Mouse (Mus musculus) ES-E14 (cell line): ENCODE measurements around the gene Ptpn1. TPM values are rescaled to one million over a fixed set of nuclear protein-coding genes. Genes with fewer than 3 reads are reported as not detected.

Experiments
- DNase-seq: peaks from one replicate; pipeline ENCODE4 v3.0.0-alpha.2; 2013; ENCODE audit warnings: low read depth, low spot score
- H3K27ac ChIP-seq: 2 replicates; pipeline ENCODE4 v1.5.1; 2012; ENCODE audit warnings: low read depth, mild to moderate bottlenecking, low read length, moderate library complexity, mixed read lengths; ENCODE audit not compliant: poor library complexity, insufficient read depth, severe bottlenecking
- H3K36me3 ChIP-seq: 2 replicates; pipeline ENCODE4 v1.6.1; 2012; ENCODE audit warnings: mild to moderate bottlenecking, low read length, moderate library complexity, mixed read lengths; ENCODE audit not compliant: control insufficient read depth, poor library complexity, insufficient read depth, severe bottlenecking
- H3K4me1 ChIP-seq, 2 experiments: fragments of 150-350 bp in 1 of 2; sonication (generic) in 1 of 2; 2 replicates each; pipeline ENCODE4 v1.6.1; 2012; ENCODE audit warnings: low read length in 2 of 2, mild to moderate bottlenecking in 1 of 2, mixed read lengths in 1 of 2; ENCODE audit not compliant: control insufficient read depth in 2 of 2, insufficient read depth in 2 of 2, poor library complexity in 1 of 2
- H3K4me3 ChIP-seq, 2 experiments: fragments of 150-350 bp in 1 of 2; sonication (generic) in 1 of 2; 2 replicates each; pipeline ENCODE4 v1.5.1; 2012; ENCODE audit warnings: low read length in 2 of 2, low read depth in 1 of 2, mild to moderate bottlenecking in 1 of 2, mixed read lengths in 1 of 2; ENCODE audit not compliant: insufficient read depth in 1 of 2, poor library complexity in 1 of 2, severe bottlenecking in 1 of 2
- H3K9ac ChIP-seq: 2 replicates; pipeline ENCODE4 v1.6.1; 2012; ENCODE audit warnings: low read depth, mild to moderate bottlenecking, low read length, mixed read lengths; ENCODE audit not compliant: poor library complexity, insufficient read depth, severe bottlenecking
- H3K9me3 ChIP-seq: fragments of 150-350 bp; sonication (generic); 2 replicates; pipeline ENCODE4 v1.6.1; 2012; ENCODE audit warnings: low read depth, mild to moderate bottlenecking, low read length; ENCODE audit not compliant: control insufficient read depth, insufficient read depth
- CHD2 ChIP-seq: IDR thresholded peaks from 2 replicates; pipeline ENCODE4 v1.6.1; 2014; ENCODE audit warnings: mild to moderate bottlenecking, low read depth, low read length, inconsistent platforms
- HCFC1 ChIP-seq: IDR thresholded peaks from 2 replicates; pipeline ENCODE4 v1.6.1; 2012; ENCODE audit warnings: low read length, inconsistent platforms, borderline replicate concordance; ENCODE audit not compliant: insufficient read depth
- MAFK ChIP-seq: IDR thresholded peaks from 2 replicates; pipeline ENCODE4 v1.6.1; 2014; ENCODE audit warnings: mild to moderate bottlenecking, low read depth, low read length, inconsistent platforms; ENCODE audit not compliant: insufficient read depth
- ZC3H11A ChIP-seq: IDR thresholded peaks from 2 replicates; pipeline ENCODE4 v1.6.1; 2012; ENCODE audit warnings: low read depth, mild to moderate bottlenecking, inconsistent platforms, low read length, borderline replicate concordance
- ZNF384 ChIP-seq: IDR thresholded peaks from 2 replicates; pipeline ENCODE4 v1.6.1; 2012; ENCODE audit warnings: low read depth, low read length, inconsistent platforms
- in situ Hi-C, 2 experiments: fragments of 600-800 bp; cut with MboI; formaldehyde crosslinking; loops; one replicate each; pipeline ENCODE4 v1.15.1; 2025; ENCODE audit warnings: low sequenced_read_pairs in 2 of 2, inconsistent platforms in 1 of 2; ENCODE audit not compliant: unreplicated experiment in 2 of 2
- total RNA-seq: library from RNA; depleted of rRNA; stranded (reverse); fragments of 300-350 nt; gene quantifications from 2 replicates; pipeline ENCODE4 v1.2.3, GENCODE M21; 2012

Ptpn1 gene
- total RNA-seq, 1 experiment: 39.9 TPM

DNA sequence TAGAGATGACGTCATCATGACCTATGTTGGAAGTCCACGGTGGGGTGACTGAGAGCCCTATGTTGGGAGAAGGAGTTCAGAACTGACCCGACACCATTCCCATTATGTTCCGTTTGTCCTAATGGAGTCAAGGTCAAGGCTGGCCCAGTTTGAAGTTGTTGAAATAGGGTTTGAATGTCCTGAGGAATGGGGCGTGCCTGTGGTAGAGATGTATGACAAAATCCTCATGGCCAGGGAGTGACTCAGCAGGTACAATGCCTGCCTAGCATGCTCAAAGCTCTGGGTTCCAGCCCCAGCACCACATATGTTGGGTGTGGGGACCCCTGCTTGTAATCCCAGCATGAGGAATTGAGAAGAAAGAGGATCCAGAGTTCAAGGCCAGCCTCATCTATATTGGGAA, 20.3 kb upstream of the Ptpn1 start:
- H3K9me3 ChIP-seq: no peaks in the 10 kb centered on the region
- H3K9ac ChIP-seq: no peak overlapping the region
- no peak for DNase-seq
- no peaks in the 10 kb centered on the region for H3K36me3 ChIP-seq
- in situ Hi-C loops: no loop called here
- H3K4me3 ChIP-seq: no peak overlapping the region
- H3K27ac ChIP-seq: no peak overlapping the region
- no peaks in the 10 kb centered on the region for H3K4me1 ChIP-seq
- TF ChIP-seq MAFK: peak; percentile 47; the same call in 1 of the 2 replicates
- no peak for TF ChIP-seq CHD2
- no peak for TF ChIP-seq HCFC1
- no peak for TF ChIP-seq ZNF384

DNA sequence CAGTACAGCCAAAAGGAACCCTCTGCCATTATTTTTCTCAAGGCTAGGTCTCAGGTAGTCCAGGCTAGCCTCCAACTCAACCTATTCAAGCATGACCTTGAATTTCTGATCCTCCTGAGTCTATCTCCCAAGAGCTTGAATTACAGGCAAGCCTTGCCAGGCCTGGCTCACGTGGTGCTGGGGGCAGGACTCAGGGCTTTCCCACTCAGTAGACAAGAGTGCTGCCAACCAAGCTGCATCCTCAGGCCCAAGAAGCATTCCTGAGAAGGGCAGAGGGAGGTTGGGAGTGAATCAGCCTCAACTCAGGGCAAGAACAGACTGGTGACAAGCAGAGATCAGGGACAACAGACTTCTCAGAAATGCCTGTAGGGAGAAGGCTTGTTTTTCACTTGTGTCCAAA, 12.8 kb upstream of the Ptpn1 start:
- no peaks in the 10 kb centered on the region for H3K4me1 ChIP-seq
- H3K36me3 ChIP-seq: no peaks in the 10 kb centered on the region
- DNase-seq: no peak
- H3K9ac ChIP-seq: no peak overlapping the region
- TF ChIP-seq HCFC1: no peak
- TF ChIP-seq ZC3H11A: no peak
- TF ChIP-seq ZNF384: no peak
- no peak for TF ChIP-seq MAFK
- TF ChIP-seq CHD2: no peak
- no peak overlapping the region for H3K4me3 ChIP-seq
- H3K27ac ChIP-seq: no peak overlapping the region
- in situ Hi-C loops: no loop called here
- no peaks in the 10 kb centered on the region for H3K9me3 ChIP-seq

DNA sequence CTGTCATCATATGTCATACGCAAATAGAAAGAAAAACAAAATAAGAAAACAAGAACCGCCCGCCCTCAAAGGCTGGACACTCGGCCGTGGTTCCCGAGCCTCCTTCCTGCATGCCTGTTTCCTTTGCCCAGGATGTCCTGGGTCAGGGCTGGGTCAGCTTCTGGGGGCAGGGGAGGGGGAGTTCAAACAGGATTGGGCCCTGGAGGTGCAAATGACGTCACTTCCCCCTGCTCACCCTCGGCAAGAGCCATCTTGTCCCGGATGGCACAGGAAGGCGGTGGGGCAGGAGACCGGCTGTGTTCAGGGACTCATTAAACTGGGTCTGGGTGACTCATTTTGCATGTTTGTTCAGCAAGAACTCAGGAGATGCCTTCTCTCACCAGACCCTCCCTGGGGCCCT, 11.8 kb upstream of the Ptpn1 start:
- Histone ChIP-seq H3K36me3 (no peaks in the 10 kb centered on the region), H3K9me3 (no peaks in the 10 kb centered on the region), H3K4me1 (no peaks in the 10 kb centered on the region), H3K4me3 (no peak overlapping the region), H3K9ac (no peak overlapping the region), H3K27ac (no peak overlapping the region)
- TF ChIP-seq HCFC1 (no peak), ZNF384 (no peak), CHD2 (no peak), ZC3H11A (no peak), MAFK (no peak)
- DNase-seq: no peak
- in situ Hi-C loops: no loop called here

DNA sequence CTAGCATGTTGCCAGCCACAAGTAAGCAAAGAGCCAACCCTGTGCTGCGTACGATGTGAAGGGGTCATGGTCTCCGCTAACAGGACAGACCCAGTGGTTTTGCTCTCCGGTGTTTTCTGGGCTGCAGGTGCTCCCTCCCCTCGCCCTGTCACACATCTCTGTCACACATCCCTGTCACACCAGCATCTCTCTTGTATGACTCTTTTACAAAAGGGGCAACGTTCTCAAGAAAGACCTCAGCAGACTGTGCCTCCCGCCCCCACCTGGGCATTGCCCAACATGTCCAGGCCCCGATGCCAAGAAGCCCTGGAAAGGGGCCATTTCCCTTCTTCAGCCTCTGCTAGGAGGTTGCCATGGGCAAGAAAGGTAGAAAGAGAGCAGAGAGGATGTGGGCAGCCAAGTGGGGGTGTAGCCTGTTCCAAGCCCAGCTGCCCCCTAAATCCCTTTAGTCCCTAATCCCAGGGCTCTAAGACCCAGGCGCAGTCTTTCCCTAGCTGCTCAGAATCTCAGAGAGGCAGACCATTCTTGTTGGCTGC, 10.8 kb upstream of the Ptpn1 start:
- no peak overlapping the region for H3K9ac ChIP-seq
- H3K36me3 ChIP-seq: no peaks in the 10 kb centered on the region
- no peak for DNase-seq
- in situ Hi-C loops: no loop called here
- H3K9me3 ChIP-seq: no peaks in the 10 kb centered on the region
- no peak for TF ChIP-seq CHD2
- no peak for TF ChIP-seq ZNF384
- TF ChIP-seq MAFK: no peak
- no peak for TF ChIP-seq ZC3H11A
- no peak for TF ChIP-seq HCFC1
- H3K4me3 ChIP-seq: no peak overlapping the region
- H3K4me1 ChIP-seq: no peaks in the 10 kb centered on the region
- H3K27ac ChIP-seq: no peak overlapping the region

DNA sequence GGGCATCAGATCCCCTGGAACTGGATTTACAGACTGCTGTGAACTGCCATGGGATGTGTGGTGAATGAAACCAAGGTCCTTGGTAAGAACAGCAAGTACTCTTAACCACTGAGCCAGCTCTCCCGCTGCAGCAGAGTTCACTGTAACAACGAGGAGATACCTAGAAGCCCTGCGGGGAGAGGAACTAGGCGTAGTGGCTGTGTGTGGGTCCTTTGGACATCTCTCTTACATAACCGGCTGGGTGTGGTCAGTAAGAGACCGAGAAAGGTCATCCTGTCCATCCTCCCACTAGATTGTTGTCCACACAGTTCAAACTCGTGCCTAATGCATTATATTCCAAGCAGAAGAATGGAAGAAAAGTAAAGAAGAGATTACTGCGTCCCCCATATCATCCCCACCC, 10.0 kb upstream of the Ptpn1 start:
- Histone ChIP-seq H3K36me3 (no peaks in the 10 kb centered on the region), H3K27ac (no peak overlapping the region), H3K9ac (no peak overlapping the region), H3K4me3 (no peak overlapping the region), H3K4me1 (no peaks in the 10 kb centered on the region), H3K9me3 (no peaks in the 10 kb centered on the region)
- no peak for TF ChIP-seq HCFC1
- TF ChIP-seq CHD2: no peak
- no peak for TF ChIP-seq ZNF384
- no peak for TF ChIP-seq ZC3H11A
- no peak for TF ChIP-seq MAFK
- DNase-seq: no peak
- in situ Hi-C loops: no loop called here
